Mouse (Mus musculus): Measurements from ENCODE around the gene Hist2h3c1.

Gene Hist2h3c1

GRCm38 (mm10) chr3:96254683-96255355 is 8.3 kb downstream of the Hist2h3c1 start:
- no peak for DNase-seq (ENCODE audit: extremely low read depth, insufficient read length, low spot score)

DNA sequence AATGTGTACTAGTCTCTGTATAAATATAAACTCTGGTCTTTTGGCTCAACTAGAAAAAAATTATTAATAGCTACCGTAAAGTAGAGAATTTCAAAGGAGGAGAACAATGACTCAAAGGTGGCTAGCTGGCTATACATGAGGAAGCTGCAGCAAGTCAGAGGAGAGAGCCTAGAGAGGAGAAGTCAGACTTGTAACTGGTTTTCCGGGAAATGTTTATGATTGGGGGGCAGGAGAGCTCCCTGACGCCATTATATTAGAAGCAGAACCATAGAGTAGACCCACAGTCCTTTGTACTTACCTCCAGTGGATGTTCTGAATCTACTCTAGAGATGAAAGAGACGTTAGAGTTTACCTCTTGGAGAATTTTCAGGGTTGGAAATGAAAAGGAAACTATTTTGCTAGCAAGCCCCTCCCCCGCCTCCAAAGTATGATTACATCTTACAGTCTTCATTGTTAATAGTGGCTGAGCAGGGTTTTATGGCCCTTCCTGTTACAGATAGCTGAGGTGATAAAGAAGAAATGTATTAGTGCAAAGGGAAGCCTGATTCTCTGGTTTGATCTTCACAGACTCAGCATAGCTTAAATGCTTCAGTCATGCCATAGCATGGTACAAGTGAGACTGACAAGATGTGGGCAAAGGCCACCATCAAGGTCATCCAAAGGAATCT is 9.6 kb downstream of the Hist2h3c1 start:
- no peak for DNase-seq (ENCODE audit: extremely low read depth, insufficient read length, low spot score)

- DNase-seq (ENCODE audit: extremely low read depth, insufficient read length, low spot score) = no peak
Observed at GRCm38 (mm10) chr3:96257190-96257589, 10.7 kb downstream of the Hist2h3c1 start.

DNA sequence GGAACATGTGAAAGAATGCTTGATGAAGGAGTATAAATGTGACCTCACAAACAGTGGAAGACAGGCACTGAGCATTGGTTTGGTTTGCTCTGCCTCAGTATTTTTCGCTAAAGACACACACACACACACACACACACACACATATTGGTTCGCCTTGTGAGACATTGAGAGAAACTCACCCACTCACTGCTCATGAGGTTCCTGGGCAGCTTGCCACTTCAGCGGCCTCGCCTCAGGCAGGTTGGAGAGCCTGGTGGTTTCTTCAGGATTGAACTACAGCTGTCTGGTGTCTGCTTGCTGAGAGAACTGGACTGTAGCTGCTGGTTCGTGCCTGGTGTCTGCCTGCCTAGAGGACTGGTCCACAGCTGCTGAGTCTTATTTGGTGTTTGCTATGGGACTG is 13.7 kb downstream of the Hist2h3c1 start:
- peak; percentile 46 for DNase-seq (ENCODE audit: extremely low read depth, insufficient read length, low spot score)

DNA sequence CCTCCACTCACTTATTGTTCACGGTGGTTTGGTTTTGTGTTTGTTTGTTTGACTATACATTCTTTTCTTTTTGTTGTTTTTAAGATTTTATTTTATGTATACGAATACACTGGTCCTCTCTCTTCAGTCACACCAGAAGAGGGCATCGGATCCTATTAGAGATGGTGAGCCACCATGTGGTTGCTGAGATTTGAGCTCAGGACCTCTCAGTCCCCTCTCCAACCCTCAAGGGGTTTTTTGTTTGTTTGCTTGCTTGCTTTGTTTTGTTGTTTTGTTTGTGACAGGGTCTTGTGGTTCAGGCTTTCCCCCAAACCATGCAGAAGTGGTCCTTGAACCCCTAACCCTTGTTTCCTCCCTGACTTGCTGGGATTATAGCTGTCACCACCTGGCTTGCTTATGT is 15.1 kb downstream of the Hist2h3c1 start:
- DNase-seq (ENCODE audit: extremely low read depth, insufficient read length, low spot score) = peak; percentile 29

DNA sequence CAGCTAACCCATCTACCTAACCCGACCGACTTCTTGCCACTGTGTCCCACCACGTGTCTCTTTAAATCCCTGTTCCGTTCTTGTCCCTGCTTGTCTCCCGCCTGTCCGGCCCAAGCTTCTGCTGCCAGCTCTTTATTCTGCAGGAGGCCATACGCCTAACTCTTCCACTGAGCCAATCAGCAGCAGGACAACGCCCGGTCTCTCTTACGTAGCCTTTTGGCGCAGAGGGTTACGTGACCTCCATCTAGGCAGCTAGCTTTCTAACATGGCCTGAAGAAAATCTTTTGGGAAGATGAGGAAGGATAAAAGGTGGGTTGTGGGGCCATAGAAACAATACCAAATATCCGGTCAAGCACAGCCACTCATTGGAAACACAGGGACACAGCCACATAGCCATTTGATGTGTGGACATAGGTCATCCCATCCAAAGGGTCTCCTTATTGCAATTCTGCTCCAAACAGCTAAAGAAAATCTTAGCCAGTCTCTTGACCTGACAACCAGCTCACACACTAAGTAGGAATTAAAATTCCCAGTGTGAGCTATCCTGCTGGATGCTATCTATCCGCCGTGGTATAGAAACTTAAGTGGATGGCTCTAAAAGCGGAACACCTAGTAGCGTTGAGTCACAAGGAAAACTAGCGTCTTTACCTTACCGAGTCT is 15.9 kb downstream of the Hist2h3c1 start:
- peak; percentile 84 for DNase-seq (ENCODE audit: extremely low read depth, insufficient read length, low spot score)

- DNase-seq (ENCODE audit: extremely low read depth, insufficient read length, low spot score) = peak; percentile 98
Observed at GRCm38 (mm10) chr3:96262979-96263550, 16.6 kb downstream of the Hist2h3c1 start, which contains the start of gene Hist2h4. TSS of gene Hist2h4 (minus strand) at chr3:96263311.

DNA sequence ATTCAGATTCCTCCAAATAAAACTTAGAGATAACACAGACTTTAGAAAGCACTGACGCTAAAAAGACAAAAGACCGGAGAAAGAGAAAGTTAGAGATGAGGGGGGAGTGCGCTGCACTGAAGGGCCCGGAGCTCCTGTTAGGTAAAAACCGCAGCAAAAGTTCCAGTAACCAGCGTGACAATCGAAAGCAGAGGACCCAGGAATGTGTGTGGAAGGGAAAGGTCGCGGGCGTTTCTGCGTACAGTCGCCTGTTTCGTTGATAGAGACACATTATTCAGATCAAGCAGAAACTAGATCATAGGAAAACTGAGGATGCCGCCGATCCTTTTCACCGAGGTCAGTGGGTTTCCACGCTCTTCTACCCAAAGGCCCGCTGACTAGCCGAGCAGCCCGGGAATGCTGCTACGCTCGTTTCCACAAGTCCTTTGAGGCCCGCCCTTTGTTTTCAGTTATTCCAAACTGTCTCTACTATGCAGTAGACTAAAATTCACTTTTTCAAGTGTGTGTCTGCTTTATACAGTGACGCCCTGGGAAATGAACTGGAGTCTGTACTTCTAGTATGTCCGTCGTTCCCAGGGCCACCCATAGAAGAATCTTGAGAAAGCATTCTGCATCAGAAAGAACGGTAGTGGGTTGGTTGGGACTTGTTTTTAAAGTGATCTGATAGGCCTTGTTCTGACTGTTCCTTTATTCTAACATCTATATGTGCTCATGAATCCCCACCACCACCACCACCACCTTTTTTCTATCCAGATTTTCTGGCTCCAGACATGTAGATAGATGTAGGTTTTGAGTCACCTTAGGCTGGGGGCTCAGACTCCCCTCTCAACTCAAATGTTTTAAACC is 17.3 kb downstream of the Hist2h3c1 start:
- peak; percentile 65 for DNase-seq (ENCODE audit: extremely low read depth, insufficient read length, low spot score)

GRCm38 (mm10) chr3:96264404-96264949 is 18.0 kb downstream of the Hist2h3c1 start:
- peak; percentile 50 for DNase-seq (ENCODE audit: extremely low read depth, insufficient read length, low spot score)

DNA sequence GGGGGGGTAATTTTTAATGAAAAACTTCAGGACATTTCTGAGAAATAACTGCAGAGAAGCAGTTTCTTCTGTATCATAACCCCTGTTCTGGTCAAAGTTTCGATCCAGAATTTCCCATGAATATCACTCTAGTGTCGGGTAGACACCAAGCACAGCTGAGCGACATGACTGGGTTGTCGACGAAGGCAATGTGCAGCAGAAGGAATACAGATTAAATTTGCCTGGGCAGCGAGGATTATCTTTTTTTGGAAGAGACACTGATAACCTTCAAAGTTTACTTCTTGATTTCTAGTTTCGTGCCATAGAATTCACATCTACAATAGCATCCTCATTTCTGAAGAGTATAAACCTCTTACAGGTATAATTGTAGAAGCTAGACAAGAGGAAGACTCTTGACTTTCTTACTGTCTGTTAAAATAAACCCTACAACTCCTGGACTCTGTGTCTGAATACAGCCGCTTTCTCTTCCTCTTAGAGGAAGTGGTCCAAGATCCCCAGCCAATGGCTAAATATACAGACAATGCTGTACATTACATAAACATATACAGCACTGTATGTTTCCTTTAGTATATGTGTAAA is 19.7 kb downstream of the Hist2h3c1 start:
- DNase-seq (ENCODE audit: extremely low read depth, insufficient read length, low spot score) = no peak

DNA sequence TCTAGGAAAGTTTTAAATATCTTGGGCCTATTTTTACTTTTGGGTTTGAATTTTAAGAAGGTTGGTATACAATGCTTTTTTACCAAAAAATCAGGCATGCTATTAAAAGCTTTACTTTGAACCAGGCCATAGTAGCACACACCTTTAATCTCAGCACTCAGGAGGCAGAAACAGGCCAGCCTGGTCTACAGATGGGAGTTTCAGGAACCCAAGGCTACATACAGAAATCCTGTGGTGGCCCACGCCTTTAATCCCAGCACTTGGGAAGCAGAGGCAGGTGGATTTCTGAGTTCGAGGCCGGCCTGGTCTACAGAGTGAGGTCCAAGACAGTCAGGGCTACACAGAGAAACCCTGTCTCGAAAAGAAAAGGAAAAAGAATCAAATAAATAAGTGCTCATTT is 21.1 kb downstream of the Hist2h3c1 start:
- peak; percentile 36 for DNase-seq (ENCODE audit: extremely low read depth, insufficient read length, low spot score)

- peak; percentile 96 for DNase-seq (ENCODE audit: extremely low read depth, insufficient read length, low spot score)
Observed at GRCm38 (mm10) chr3:96268051-96268775, 21.7 kb downstream of the Hist2h3c1 start, which contains the start of gene Hist2h3b. TSS of gene Hist2h3b (plus strand) at chr3:96268654.

DNA sequence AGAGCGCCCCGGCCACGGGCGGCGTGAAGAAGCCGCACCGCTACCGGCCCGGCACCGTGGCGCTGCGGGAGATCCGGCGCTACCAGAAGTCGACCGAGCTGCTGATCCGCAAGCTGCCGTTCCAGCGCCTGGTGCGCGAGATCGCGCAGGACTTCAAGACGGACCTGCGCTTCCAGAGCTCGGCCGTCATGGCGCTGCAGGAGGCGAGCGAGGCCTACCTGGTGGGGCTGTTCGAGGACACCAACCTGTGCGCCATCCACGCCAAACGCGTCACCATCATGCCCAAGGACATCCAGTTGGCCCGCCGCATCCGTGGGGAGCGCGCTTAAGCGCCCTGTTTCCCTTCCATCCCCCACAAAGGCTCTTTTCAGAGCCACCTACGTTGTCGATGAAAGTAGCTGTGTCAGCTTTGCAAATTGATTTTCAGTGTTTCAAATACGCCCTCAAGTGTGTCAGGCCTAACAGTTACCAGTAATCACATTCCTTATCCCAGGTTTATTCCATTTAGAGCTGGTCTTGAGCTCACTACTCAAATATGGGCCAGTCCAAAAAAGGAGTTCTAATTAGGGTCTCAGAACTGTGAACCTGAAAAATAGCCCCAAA is 22.4 kb downstream of the Hist2h3c1 start:
- DNase-seq (ENCODE audit: extremely low read depth, insufficient read length, low spot score) = peak; percentile 85

DNA sequence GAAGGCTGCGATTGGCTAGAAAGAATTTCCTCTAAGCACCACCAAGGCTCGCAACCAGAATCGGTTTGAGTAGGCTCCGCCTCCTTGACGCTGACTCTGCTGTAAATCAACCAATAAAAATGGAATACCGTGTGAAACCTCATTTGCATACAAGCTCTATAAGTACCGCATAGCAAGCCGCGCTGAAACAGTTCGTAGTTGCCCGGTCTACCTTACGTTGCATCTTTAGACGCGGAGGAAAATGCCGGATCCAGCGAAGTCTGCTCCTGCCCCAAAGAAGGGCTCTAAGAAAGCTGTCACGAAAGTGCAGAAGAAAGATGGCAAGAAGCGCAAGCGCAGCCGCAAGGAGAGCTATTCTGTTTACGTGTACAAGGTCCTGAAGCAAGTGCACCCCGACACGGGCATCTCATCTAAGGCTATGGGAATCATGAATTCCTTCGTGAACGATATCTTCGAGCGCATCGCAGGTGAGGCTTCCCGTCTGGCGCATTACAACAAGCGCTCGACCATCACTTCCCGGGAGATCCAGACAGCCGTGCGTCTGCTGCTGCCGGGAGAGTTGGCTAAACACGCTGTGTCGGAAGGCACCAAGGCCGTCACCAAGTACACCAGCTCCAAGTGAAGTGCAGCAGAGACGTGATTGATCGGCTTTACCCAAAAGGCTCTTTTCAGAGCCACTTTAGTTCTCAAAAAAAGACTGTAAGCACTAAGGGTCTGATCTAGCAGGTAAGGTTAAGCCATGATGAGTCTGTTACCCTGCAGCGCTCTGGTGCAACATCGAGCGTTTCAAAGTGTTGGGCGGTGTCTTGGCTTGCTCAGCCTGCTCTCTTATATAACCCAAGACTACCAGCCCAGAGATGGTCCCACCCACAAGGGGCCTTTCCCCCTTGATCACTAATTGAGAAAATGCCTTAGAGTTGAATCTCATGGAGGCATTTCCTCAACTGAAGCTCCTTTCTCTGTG is 23.3 kb downstream of the Hist2h3c1 start, which contains the start of gene Hist2h2bb:
Hist2h2bb (plus strand) TSS at position 242 of the 964 bp plus-strand sequence.
- DNase-seq (ENCODE audit: extremely low read depth, insufficient read length, low spot score) = peak; percentile 90

GRCm38 (mm10) chr3:96273591-96274465 is 27.3 kb downstream of the Hist2h3c1 start:
- peak; percentile 74 for DNase-seq (ENCODE audit: extremely low read depth, insufficient read length, low spot score)

DNA sequence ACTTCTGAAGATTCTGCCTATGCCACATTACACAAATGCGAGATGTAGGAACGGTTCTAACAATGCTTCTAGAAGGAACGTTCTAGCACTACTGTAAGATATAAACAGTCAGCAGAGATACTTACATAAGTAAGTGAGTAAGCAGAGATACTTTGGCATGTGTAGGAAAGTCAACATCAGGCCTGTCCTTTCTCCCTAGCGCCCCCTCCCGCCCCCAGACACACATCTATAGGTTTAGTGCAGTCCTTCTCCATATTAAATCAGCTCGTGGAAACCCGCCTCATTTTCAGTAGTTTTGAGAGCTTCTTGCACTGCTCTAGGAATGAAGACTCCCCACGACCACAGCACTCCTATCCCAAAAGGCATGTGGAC is 30.9 kb downstream of the Hist2h3c1 start:
- no peak for DNase-seq (ENCODE audit: extremely low read depth, insufficient read length, low spot score)

All from 3134 (cell line).